Mouse (Mus musculus): Measurements from ENCODE around the gene Popdc2. TPM values are rescaled to one million over a fixed set of nuclear protein-coding genes. Genes with fewer than 3 reads are reported as not detected.

Gene Popdc2
- total RNA-seq, 2 experiments from 2014 or later = 542 to 580 TPM

- intact Hi-C loops (cut with DNase I) = no loop called here
- peak; percentile 73 to 75 for DNase-seq
Measured at GRCm38 (mm10) chr16:38396155-38396554, 34.1 kb downstream of the Popdc2 start.

- intact Hi-C loops (cut with DNase I) = no loop called here
- no peak for DNase-seq
Measured at GRCm38 (mm10) chr16:38398266-38398665, 36.3 kb downstream of the Popdc2 start.

DNA sequence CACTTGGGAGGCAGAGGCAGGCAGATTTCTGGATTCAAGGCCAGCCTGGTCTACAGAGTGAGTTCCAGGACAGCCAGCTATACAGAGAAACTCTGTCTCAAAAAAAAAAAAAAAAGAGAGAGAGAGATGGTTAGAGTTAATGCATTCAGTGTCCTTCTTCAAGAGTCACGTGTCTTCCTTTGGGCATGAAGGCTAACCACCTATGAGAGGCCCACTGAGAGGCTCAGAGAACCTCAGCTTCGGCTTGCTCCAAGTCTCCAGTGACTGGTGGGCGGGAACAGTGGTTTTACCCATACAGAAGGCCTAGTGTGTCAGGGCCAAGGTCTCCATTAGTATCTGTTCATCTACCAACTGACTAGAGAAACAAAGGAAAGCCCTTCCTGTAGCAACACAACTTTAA, 37.1 kb downstream of the Popdc2 start:
- DNase-seq = no peak
- intact Hi-C loops (cut with DNase I) = no loop called here

DNA sequence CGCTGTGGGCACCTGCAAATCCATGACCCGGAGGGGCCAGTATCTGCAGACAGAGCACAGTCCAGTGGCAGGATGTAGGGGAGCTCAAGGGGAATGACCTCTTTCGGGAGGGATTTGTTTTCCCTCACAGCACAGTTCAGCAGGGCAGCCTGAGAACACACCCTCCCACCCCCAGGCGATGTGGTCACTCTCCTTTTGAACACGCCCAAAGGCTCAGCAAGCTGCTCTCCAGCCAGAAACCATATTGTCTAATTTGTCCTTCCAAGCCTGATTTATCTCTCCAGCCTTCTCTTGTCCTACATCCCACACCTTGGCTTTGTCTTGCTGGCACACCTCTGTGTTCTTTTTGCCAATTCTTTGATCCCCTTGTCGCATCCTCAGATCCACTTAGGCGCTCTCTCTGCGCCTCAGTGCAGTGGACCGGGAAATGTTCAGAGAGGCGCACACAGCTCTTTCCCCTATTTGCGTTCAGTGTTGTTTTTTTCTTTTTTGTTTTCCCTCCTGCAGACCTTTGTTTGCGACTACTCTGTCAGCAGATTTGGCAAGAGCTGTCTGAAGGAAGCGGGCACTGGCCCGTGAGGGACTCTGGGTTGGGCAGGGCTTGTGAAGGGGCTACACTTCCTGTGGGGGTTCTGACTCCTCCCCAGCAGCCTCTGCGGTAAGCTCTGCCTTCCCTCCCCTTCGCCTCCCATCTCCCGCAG, 37.7 kb downstream of the Popdc2 start:
- intact Hi-C loops (cut with DNase I) = no loop called here
- DNase-seq = peak; percentile 44 to 59

- intact Hi-C loops (cut with DNase I) = no loop called here
- no peak for DNase-seq
Measured at GRCm38 (mm10) chr16:38400311-38400960, 38.4 kb downstream of the Popdc2 start.

DNA sequence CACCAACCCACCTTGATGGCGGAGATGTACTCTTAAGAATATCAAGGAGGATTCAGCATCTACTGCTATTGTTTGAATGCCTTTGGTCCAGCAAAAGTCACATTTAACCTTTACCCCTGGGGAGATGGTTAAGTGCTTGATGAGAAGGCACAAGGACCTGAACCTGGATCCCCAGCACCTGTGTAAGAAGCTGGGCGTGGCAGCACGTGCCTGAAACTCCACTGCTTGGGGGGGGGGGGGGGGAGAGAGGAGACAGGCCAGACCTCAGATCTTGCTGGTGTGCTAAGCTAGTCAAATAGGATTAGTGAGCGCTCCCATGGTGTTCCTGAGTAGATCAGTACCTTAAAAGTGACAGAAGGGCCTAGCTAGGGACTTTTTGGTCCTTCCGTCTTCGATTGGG, 39.5 kb downstream of the Popdc2 start:
- DNase-seq = no peak

DNA sequence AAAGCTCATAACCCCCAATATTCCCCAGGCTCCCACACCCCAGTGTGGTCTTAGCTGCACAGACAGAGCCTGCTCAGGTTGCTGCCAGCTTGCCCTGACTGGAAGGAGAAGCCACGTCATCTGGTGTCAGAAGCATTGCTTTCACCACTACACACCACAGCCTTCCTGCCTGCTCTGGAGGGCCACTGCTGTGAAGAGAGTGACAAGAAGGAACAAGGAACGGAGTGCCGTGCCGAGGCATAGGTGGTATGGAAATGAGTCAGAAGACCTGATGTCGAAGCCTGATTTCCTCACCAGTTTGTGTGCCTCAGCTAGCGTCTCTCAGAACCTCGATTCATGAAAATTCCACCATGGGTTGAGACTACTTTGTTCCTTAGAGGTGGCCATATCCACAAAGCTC, 41.6 kb downstream of the Popdc2 start:
- intact Hi-C loops (cut with DNase I) = no loop called here
- no peak for DNase-seq

More for the DNA sequence above, 39.5 kb downstream of the Popdc2 start:
- intact Hi-C loops (cut with DNase I) = no loop called here

- intact Hi-C loops (cut with DNase I) = no loop called here
- DNase-seq = no peak
Measured at GRCm38 (mm10) chr16:38406293-38406692, 44.3 kb downstream of the Popdc2 start.

DNA sequence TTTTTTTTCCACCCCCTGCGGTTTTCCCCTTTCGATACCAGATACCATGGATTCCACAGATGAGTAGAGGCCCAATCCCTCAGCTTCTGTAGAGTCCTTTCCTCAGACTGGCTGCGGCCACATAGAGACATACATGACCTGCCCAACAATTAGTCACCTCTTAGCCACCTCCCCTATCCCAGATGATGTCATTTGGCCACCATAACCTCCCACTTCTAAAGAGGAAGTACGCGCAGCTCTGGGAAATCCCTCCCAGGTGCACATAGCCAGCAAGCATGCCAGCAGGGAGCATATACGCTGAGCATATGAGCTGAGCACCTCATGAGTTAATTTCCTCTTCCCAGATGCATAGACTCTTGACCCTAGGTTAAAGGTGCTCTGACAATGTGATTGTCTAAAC, 44.7 kb downstream of the Popdc2 start:
- DNase-seq = no peak
- intact Hi-C loops (cut with DNase I) = no loop called here

- intact Hi-C loops (cut with DNase I) = no loop called here
- DNase-seq = no peak
Measured at GRCm38 (mm10) chr16:38407584-38407983, 45.6 kb downstream of the Popdc2 start.

- intact Hi-C loops (cut with DNase I) = no loop called here
- DNase-seq = no peak
Measured at GRCm38 (mm10) chr16:38408416-38408815, 46.4 kb downstream of the Popdc2 start.

DNA sequence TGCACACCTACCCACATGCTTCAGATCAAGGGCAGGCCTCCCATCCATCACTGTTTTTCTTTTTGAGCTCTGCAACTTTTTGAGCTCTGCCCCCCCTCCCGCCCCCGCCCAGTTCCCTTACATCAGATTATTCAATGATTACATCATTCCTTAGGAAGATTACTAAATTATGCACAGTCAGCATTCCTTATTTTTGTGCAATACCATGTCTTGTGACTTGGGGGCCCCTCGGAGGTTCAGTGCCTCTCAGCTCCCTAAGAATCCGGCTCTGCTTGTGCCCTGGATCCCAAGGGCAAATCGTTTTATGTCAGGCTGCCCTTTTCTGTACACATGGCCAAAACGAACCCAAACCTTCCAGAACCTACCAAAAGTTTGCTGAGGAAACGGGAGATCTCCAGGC, 52.9 kb downstream of the Popdc2 start:
- DNase-seq = no peak
- intact Hi-C loops (cut with DNase I) = no loop called here

DNA sequence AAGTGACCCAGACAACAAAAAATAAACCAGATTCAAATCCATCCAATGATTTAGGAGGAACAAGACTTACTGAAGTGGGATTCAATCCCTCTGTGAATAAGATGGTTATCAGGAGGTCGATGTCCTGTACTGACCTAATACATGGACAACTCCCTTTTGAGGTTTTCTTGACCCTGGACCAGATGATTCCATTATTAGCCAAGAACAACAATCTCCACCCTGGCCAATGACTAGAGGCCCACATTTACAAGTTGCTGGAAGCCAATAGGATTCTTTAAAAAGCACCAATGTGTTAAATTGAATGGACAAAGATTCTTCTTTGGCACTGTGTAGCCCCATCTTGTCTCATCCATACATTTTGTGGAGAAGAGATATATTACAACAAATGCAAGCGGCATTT, 63.4 kb downstream of the Popdc2 start:
- DNase-seq = no peak
- intact Hi-C loops (cut with DNase I) = no loop called here

- intact Hi-C loops (cut with DNase I) = no loop called here
- no peak for DNase-seq
Measured at GRCm38 (mm10) chr16:38425799-38426198, 63.8 kb downstream of the Popdc2 start.

Other genes starting within 250 kb of the Popdc2 start
- not detected for gene Nr1i2, start 67.4 kb upstream of the Popdc2 start, total RNA-seq (2021)
- under 1 TPM; 0.10 TPM for gene Maats1, start 20.1 kb upstream of the Popdc2 start, total RNA-seq (2021)
- 100 to 1,000 TPM; 227 to 256 TPM for gene Cox17, start 15.2 kb upstream of the Popdc2 start, total RNA-seq (2021)
- gene Gm21987, start 15.2 kb upstream of the Popdc2 start, total RNA-seq (2021) = 1 to 10 TPM in 1 of 2 experiments, not detected in 1; 1.2 TPM
- 10 to 100 TPM; 10.4 to 13.6 TPM for gene Pla1a, start 70.9 kb downstream of the Popdc2 start, total RNA-seq (2021)
- gene Adprh, start 90.5 kb downstream of the Popdc2 start, total RNA-seq (2021) = 10 to 100 TPM; 26.6 to 27.7 TPM
- gene Cd80, start 93.4 kb downstream of the Popdc2 start, total RNA-seq (2021) = under 1 TPM; 0.33 to 0.37 TPM
- gene Timmdc1, start 160.5 kb downstream of the Popdc2 start, total RNA-seq (2021) = 10 to 100 TPM; 62.1 to 62.6 TPM
- gene Poglut1, start 188.0 kb downstream of the Popdc2 start, total RNA-seq (2021) = 10 to 100 TPM; 10.9 to 11.4 TPM
- 10 to 100 TPM; 24.6 to 29.9 TPM for gene Tmem39a, start 196.5 kb downstream of the Popdc2 start, total RNA-seq (2021)